In genomic region chr19:55840499-55841121, GRCm38 (mm10) we compare ENCODE assay signal across 24 mouse cellular contexts.
DNase-seq lines count a peak whose midpoint lies in the region; ATAC-seq and TF ChIP-seq lines count a peak whose summit lies in the region.
"Had no signal": no experiment of that assay in that cellular context is flagged by ENCODE, and none has a peak within 500 bp of the region (broad histone marks: within the 10 kb centered on the region; RNA-seq: fewer than 3 reads in every experiment).

No protein-coding gene starts in this region.

- no peak for DNase-seq in forebrain, embryonic 10.5 days (ENCODE audit: extremely low spot score, low spot score)
- DNase-seq in lung, postnatal 0 days (ENCODE audit: low spot score): peak; percentile 25
- DNase-seq in lung, postnatal 10 days: no peak
- no peak for DNase-seq in spleen, postnatal 10 days (ENCODE audit: low spot score in 2 of 2)
- DNase-seq in adrenal gland, postnatal 25 days: no peak
- DNase-seq: adrenal gland, postnatal 36 days; cerebellum, adult 18-20 months; cerebellum, postnatal 36 days; gastrocnemius, postnatal 14 days; heart, postnatal 14 days; kidney, adult 11 months; lung, postnatal 4 days; right cerebral cortex, postnatal 4 days had no signal

- peaks cover 79% of the 10 kb centered on the region for H3K4me1 ChIP-seq in forebrain, embryonic 10.5 days
- H3K4me1 ChIP-seq in forebrain, embryonic 13.5 days: peaks cover 54% of the 10 kb centered on the region
- H3K4me1 ChIP-seq in lung, postnatal 0 days (ENCODE audit: insufficient read depth, low read depth, low read length): peaks cover 12% of the 10 kb centered on the region

- no peak overlapping the region for H3K4me3 ChIP-seq in forebrain, embryonic 10.5 days
- H3K4me3 ChIP-seq in forebrain, embryonic 13.5 days: no peak overlapping the region
- H3K4me3 ChIP-seq in lung, postnatal 0 days (ENCODE audit: low read depth, low read length): no peak overlapping the region
- H3K4me3 ChIP-seq: erythroblast, embryonic 14.5 days; forebrain, embryonic 15.5 days; hindbrain, embryonic 15.5 days; limb, embryonic 12.5 days; liver, embryonic 15.5 days; midbrain, embryonic 13.5 days; myocyte had no signal

- H3K27ac ChIP-seq in forebrain, embryonic 10.5 days: 0 out of 2 replicates have a peak overlapping the region, but pooled peaks have one; percentile 73
- no peak overlapping the region for H3K27ac ChIP-seq in forebrain, embryonic 13.5 days
- H3K27ac ChIP-seq in lung, postnatal 0 days (ENCODE audit: low read length): no peak overlapping the region
- H3K27ac ChIP-seq: forebrain, embryonic 15.5 days; hindbrain, embryonic 15.5 days; kidney, postnatal 0 days; liver, embryonic 15.5 days; midbrain, embryonic 13.5 days had no signal

- H3K9ac ChIP-seq in forebrain, embryonic 13.5 days: no peak overlapping the region
- no peak overlapping the region for H3K9ac ChIP-seq in lung, postnatal 0 days (replicated peaks; ENCODE audit: low read depth)
- H3K9ac ChIP-seq: forebrain, embryonic 15.5 days; hindbrain, embryonic 15.5 days; limb, embryonic 12.5 days; liver, embryonic 15.5 days; midbrain, embryonic 13.5 days had no signal

- no peak overlapping the region for H3K4me2 ChIP-seq in forebrain, embryonic 13.5 days
- no peak overlapping the region for H3K4me2 ChIP-seq in lung, postnatal 0 days (replicated peaks; ENCODE audit: low read depth, low read length)
- H3K4me2 ChIP-seq: forebrain, embryonic 15.5 days; hindbrain, embryonic 15.5 days; limb, embryonic 12.5 days; liver, embryonic 15.5 days; midbrain, embryonic 13.5 days had no signal

- no peak for TF ChIP-seq EP300 in lung, postnatal 0 days (IDR thresholded peaks at IDR 0.05)

- H3K27me3 ChIP-seq in forebrain, embryonic 10.5 days (ENCODE audit: poor library complexity, severe bottlenecking): peaks cover 27% of the 10 kb centered on the region
- H3K27me3 ChIP-seq in forebrain, embryonic 13.5 days: no peaks in the 10 kb centered on the region
- H3K27me3 ChIP-seq in lung, postnatal 0 days (replicated peaks; ENCODE audit: insufficient read depth, low read length): no peaks in the 10 kb centered on the region
- H3K27me3 ChIP-seq: forebrain, embryonic 15.5 days; hindbrain, embryonic 15.5 days; limb, embryonic 12.5 days; liver, embryonic 15.5 days; midbrain, embryonic 13.5 days had no signal

- no peak for TF ChIP-seq CTCF in lung, postnatal 0 days (IDR thresholded peaks at IDR 0.05)

- H3K9me3 ChIP-seq in forebrain, embryonic 10.5 days: no peaks in the 10 kb centered on the region
- H3K9me3 ChIP-seq in forebrain, embryonic 13.5 days (replicated peaks): no peaks in the 10 kb centered on the region
- no peaks in the 10 kb centered on the region for H3K9me3 ChIP-seq in lung, postnatal 0 days (ENCODE audit: low read length)
- H3K9me3 ChIP-seq: forebrain, embryonic 15.5 days; hindbrain, embryonic 15.5 days; limb, embryonic 12.5 days; liver, embryonic 15.5 days; midbrain, embryonic 13.5 days had no signal

- ATAC-seq in forebrain, embryonic 13.5 days: no peak
- no peak for ATAC-seq in lung, postnatal 0 days
- ATAC-seq in common myeloid progenitor, adult 5-6 weeks (replicated peaks; ENCODE audit: low read depth, poor library complexity, severe bottlenecking): 0 out of 2 replicates have a peak, but pooled peaks have one; percentile 34
- ATAC-seq in megakaryocyte, adult 5-6 weeks (ENCODE audit: poor library complexity, severe bottlenecking): peak; percentile 29
- ATAC-seq: forebrain, embryonic 15.5 days; midbrain, embryonic 13.5 days had no signal

- H3K36me3 ChIP-seq in forebrain, embryonic 10.5 days (replicated peaks): no peaks in the 10 kb centered on the region
- no peaks in the 10 kb centered on the region for H3K36me3 ChIP-seq in forebrain, embryonic 13.5 days (ENCODE audit: poor library complexity, severe bottlenecking)
- H3K36me3 ChIP-seq in lung, postnatal 0 days (ENCODE audit: insufficient read depth, low read length): no peaks in the 10 kb centered on the region
- H3K36me3 ChIP-seq: forebrain, embryonic 15.5 days; hindbrain, embryonic 15.5 days; liver, embryonic 15.5 days; midbrain, embryonic 13.5 days had no signal

- 85% methylated on average over 10 of the region's 10 CpGs for WGBS in forebrain, embryonic 10.5 days
- 68% methylated on average over 10 of the region's 10 CpGs for WGBS in forebrain, embryonic 13.5 days
- 59% methylated on average over 10 of the region's 10 CpGs for WGBS in lung, postnatal 0 days

Comparison
In these comparisons a context has a peak if more than half of its experiments do, and no peak if none do; other contexts are left out.
1. ATAC-seq: peak in common myeloid progenitor, adult 5-6 weeks (single experiment) and megakaryocyte, adult 5-6 weeks (single experiment); none in forebrain, embryonic 13.5 days (single experiment) and lung, postnatal 0 days (single experiment).